In the genomic region with DNA sequence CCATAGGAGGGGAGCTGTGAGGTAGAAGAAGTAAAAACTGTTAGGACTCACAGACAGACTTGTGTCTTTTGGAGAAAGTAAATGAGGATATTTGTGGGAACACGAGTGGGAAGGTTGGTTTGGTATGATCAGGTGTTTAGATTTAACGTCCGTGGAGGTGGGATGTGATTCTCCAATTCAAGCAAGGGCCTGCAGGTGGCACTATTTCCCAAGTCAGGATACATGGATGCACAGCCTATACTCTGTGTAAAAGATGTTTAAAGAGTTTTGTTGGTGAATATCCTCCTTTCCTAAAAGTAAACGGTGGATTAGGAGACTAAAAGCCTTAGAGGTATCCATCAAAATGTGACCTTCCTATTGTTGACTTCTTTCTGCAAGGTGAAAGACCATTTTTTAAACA, we compare ENCODE assay signal across 9 mouse cellular contexts. TPM values are rescaled to one million over a fixed set of nuclear protein-coding genes. Genes with fewer than 3 reads are reported as not detected.
A peak's percentile ranks its signal among the peaks of the same experiment; 100 is the strongest.
DNase-seq lines count a peak whose midpoint lies in the region; ATAC-seq and TF ChIP-seq lines count a peak whose summit lies in the region.
"Had no signal": no experiment of that assay in that cellular context is flagged by ENCODE, and none has a peak within 500 bp of the region (broad histone marks: within the 10 kb centered on the region; RNA-seq: fewer than 3 reads in every experiment).

No protein-coding gene starts in this region.

- no peak overlapping the region for H3K4me2 ChIP-seq in liver, embryonic 12.5 days
- H3K4me2 ChIP-seq in intestine, embryonic 16.5 days (ENCODE audit: low read depth, low read length) = no peak overlapping the region
- H3K4me2 ChIP-seq in liver, postnatal 0 days (ENCODE audit: low read depth, low read length) = no peak overlapping the region

- no peaks in the 10 kb centered on the region for H3K79me2 ChIP-seq in liver, adult 2 months (ENCODE audit: control insufficient read depth, insufficient read depth, low read length)

- TF ChIP-seq POLR2A in liver, adult 2 months (IDR thresholded peaks at IDR 0.05; ENCODE audit: extremely low read depth, insufficient read depth, low read length) = no peak

- no peak for ATAC-seq in liver, embryonic 12.5 days
- peak; percentile 40; the same call in 1 of the 2 replicates for ATAC-seq in intestine, embryonic 16.5 days
- no peak for ATAC-seq in liver, postnatal 0 days

- no peak overlapping the region for H3K9ac ChIP-seq in liver, adult 2 months (ENCODE audit: low read depth, low read length)
- no peak overlapping the region for H3K9ac ChIP-seq in liver, embryonic 12.5 days
- H3K9ac ChIP-seq in intestine, embryonic 16.5 days (ENCODE audit: low read depth, low read length) = no peak overlapping the region
- no peak overlapping the region for H3K9ac ChIP-seq in liver, postnatal 0 days (replicated peaks)

- DNase-seq in liver, adult 2 months (ENCODE audit: extremely low read depth, low read depth, low spot score) = peak; percentile 19
- DNase-seq in adrenal gland, postnatal 14 days = peak; percentile 65
- peak; percentile 62 for DNase-seq in embryo, embryonic 11 days
- DNase-seq in liver, postnatal 0 days = peak; percentile 49
- peak; percentile 54 to 74 for DNase-seq in right cerebral cortex, postnatal 10 days (ENCODE audit: low spot score in 2 of 2)
- DNase-seq in T-cell, adult 2 months (ENCODE audit: low spot score) = no peak

- 1% methylated on average over 4 of the region's 4 CpGs for WGBS in liver, adult 2 months
- WGBS in liver, embryonic 12.5 days (ENCODE audit: insufficient replicate concordance) = 6% methylated on average over 4 of the region's 4 CpGs
- WGBS in intestine, embryonic 16.5 days = 5% methylated on average over 4 of the region's 4 CpGs
- 8% methylated on average over 4 of the region's 4 CpGs for WGBS in liver, postnatal 0 days (ENCODE audit: insufficient replicate concordance)

- TF ChIP-seq EP300 in liver, postnatal 0 days (IDR thresholded peaks at IDR 0.05; ENCODE audit: low read depth) = no peak

- no peaks in the 10 kb centered on the region for H3K9me3 ChIP-seq in liver, embryonic 12.5 days (replicated peaks)
- H3K9me3 ChIP-seq in intestine, embryonic 16.5 days (ENCODE audit: control insufficient read depth, low read length) = no peaks in the 10 kb centered on the region
- H3K9me3 ChIP-seq in liver, postnatal 0 days (ENCODE audit: low read length) = no peaks in the 10 kb centered on the region

- peak; percentile 61 for TF ChIP-seq CTCF in liver, adult 2 months (IDR thresholded peaks at IDR 0.05; ENCODE audit: low read depth, low read length)
- TF ChIP-seq CTCF in liver, postnatal 0 days (IDR thresholded peaks at IDR 0.05; ENCODE audit: low read depth) = peak; percentile 67

- no peaks in the 10 kb centered on the region for H3K27me3 ChIP-seq in liver, adult 2 months (ENCODE audit: control insufficient read depth, insufficient read depth, low read length)
- no peaks in the 10 kb centered on the region for H3K27me3 ChIP-seq in liver, embryonic 12.5 days (replicated peaks)
- no peaks in the 10 kb centered on the region for H3K27me3 ChIP-seq in intestine, embryonic 16.5 days (replicated peaks; ENCODE audit: control insufficient read depth, insufficient read depth, low read length)
- H3K27me3 ChIP-seq in liver, postnatal 0 days (ENCODE audit: insufficient read depth, low read length) = no peaks in the 10 kb centered on the region

- H3K27ac ChIP-seq in liver, adult 2 months (replicated peaks; ENCODE audit: insufficient read depth, low read depth, low read length) = no peak overlapping the region
- no peak overlapping the region for H3K27ac ChIP-seq in liver, embryonic 12.5 days
- H3K27ac ChIP-seq in intestine, embryonic 16.5 days (ENCODE audit: low read length) = no peak overlapping the region
- no peak overlapping the region for H3K27ac ChIP-seq in liver, postnatal 0 days (ENCODE audit: low read depth)
- H3K27ac ChIP-seq: macrophage had no signal

- no peaks in the 10 kb centered on the region for H3K36me3 ChIP-seq in liver, adult 2 months (ENCODE audit: control insufficient read depth, insufficient read depth, low read length)
- no peaks in the 10 kb centered on the region for H3K36me3 ChIP-seq in liver, embryonic 12.5 days
- H3K36me3 ChIP-seq in intestine, embryonic 16.5 days (ENCODE audit: control insufficient read depth, insufficient read depth, low read length) = no peaks in the 10 kb centered on the region
- no peaks in the 10 kb centered on the region for H3K36me3 ChIP-seq in liver, postnatal 0 days (replicated peaks; ENCODE audit: insufficient read depth, low read length)

- H3K4me1 ChIP-seq in liver, adult 2 months (ENCODE audit: control insufficient read depth, insufficient read depth, low read length) = no peaks in the 10 kb centered on the region
- no peaks in the 10 kb centered on the region for H3K4me1 ChIP-seq in liver, embryonic 12.5 days
- H3K4me1 ChIP-seq in intestine, embryonic 16.5 days (ENCODE audit: control insufficient read depth, insufficient read depth, low read length) = no peaks in the 10 kb centered on the region
- H3K4me1 ChIP-seq in liver, postnatal 0 days (ENCODE audit: insufficient read depth) = no peaks in the 10 kb centered on the region

- no peak overlapping the region for H3K4me3 ChIP-seq in liver, adult 2 months (ENCODE audit: insufficient read depth, low read depth, low read length)
- no peak overlapping the region for H3K4me3 ChIP-seq in liver, embryonic 12.5 days
- H3K4me3 ChIP-seq in intestine, embryonic 16.5 days (ENCODE audit: low read length) = no peak overlapping the region
- H3K4me3 ChIP-seq in liver, postnatal 0 days (ENCODE audit: low read depth, low read length) = no peak overlapping the region

RNA-seq across cellular contexts. Expression of a gene that starts 17.1 kb away (rescaled TPM):
- total RNA-seq in liver, adult 2 months (2014; rRNA removed) = 0.28 and 0.40 TPM in 2 replicates
- polyA plus RNA-seq in liver, adult 2 months (2012; rRNA removed) = 0.10 and 0.33 TPM in 2 replicates
- 2.7 and 3.0 TPM in 2 replicates for polyA plus RNA-seq in liver, embryonic 12.5 days (2016; fragmentation: Nextera tagmentation; extraction: Ambion mirVana)
- 3.4 and 4.2 TPM in 2 replicates for total RNA-seq in adrenal gland, postnatal 14 days (2021)
- polyA plus RNA-seq in intestine, embryonic 16.5 days (2015; fragmentation: Nextera tagmentation; extraction: Ambion mirVana) = 5.9 and 7.0 TPM in 2 replicates
- 1.0 and 1.4 TPM in 2 replicates for polyA plus RNA-seq in liver, postnatal 0 days (2015; fragmentation: Nextera tagmentation; extraction: Ambion mirVana)
